Mouse (Mus musculus) MEL (cell line): ENCODE measurements around the gene Josd2. TPM values are rescaled to one million over a fixed set of nuclear protein-coding genes. Genes with fewer than 3 reads are reported as not detected.

Experiments
- DNase-seq: peaks from one replicate; pipeline ENCODE4 v3.0.0; 2011; ENCODE audit warnings: low read depth, low spot score
- H3K27ac ChIP-seq: 2 replicates; pipeline ENCODE4 v1.5.1; 2012; ENCODE audit warnings: low read depth, mild to moderate bottlenecking, control low read depth, low read length, moderate library complexity; ENCODE audit not compliant: control insufficient read depth
- H3K27me3 ChIP-seq, 2 experiments: fragments of 150-350 bp in 1 of 2; sonication (generic) in 1 of 2; 2 replicates each; pipeline ENCODE4 v1.6.1; 2012; ENCODE audit warnings: low read length in 2 of 2, mild to moderate bottlenecking in 2 of 2, improper control_type of control experiment in 1 of 2, moderate library complexity in 1 of 2; ENCODE audit not compliant: insufficient read depth in 2 of 2, control insufficient read depth in 1 of 2
- H3K36me3 ChIP-seq, 2 experiments: 2 replicates each; pipeline ENCODE4 v1.6.1; 2012 to 2014; ENCODE audit warnings: low read length in 2 of 2, improper control_type of control experiment in 1 of 2, inconsistent platforms in 1 of 2, mild to moderate bottlenecking in 1 of 2; ENCODE audit not compliant: insufficient read depth in 2 of 2, control insufficient read depth in 1 of 2
- H3K4me1 ChIP-seq, 2 experiments: fragments of 150-350 bp in 1 of 2; sonication (generic) in 1 of 2; 2 replicates each; pipeline ENCODE4 v1.6.1; 2012; ENCODE audit warnings: low read length in 2 of 2, improper control_type of control experiment in 1 of 2, mild to moderate bottlenecking in 1 of 2; ENCODE audit not compliant: insufficient read depth in 2 of 2, control insufficient read depth in 1 of 2
- H3K4me3 ChIP-seq, 2 experiments: fragments of 150-350 bp in 1 of 2; sonication (generic) in 1 of 2; 2 replicates each; pipeline ENCODE4 v1.5.1; 2012; ENCODE audit warnings: low read depth in 2 of 2, low read length in 2 of 2, mild to moderate bottlenecking in 2 of 2, moderate library complexity in 2 of 2, control low read depth in 1 of 2, improper control_type of control experiment in 1 of 2; ENCODE audit not compliant: control insufficient read depth in 1 of 2, insufficient read depth in 1 of 2
- H3K79me2 ChIP-seq: 2 replicates; pipeline ENCODE4 v1.6.1; 2012; ENCODE audit warnings: mild to moderate bottlenecking, low read length, moderate library complexity; ENCODE audit not compliant: control insufficient read depth, poor library complexity, insufficient read depth
- H3K9ac ChIP-seq: 2 replicates; pipeline ENCODE4 v1.6.1; 2012; ENCODE audit warnings: low read depth, mild to moderate bottlenecking, control low read depth, low read length, moderate library complexity; ENCODE audit not compliant: control insufficient read depth, poor library complexity, severe bottlenecking
- H3K9me3 ChIP-seq: fragments of 150-350 bp; sonication (generic); replicated peaks from 2 replicates; pipeline ENCODE4 v1.6.1; 2012; ENCODE audit warnings: mild to moderate bottlenecking, low read length, improper control_type of control experiment, moderate library complexity; ENCODE audit not compliant: insufficient read depth
- BHLHE40 ChIP-seq: IDR thresholded peaks from 2 replicates; pipeline ENCODE4 v1.6.1; 2012; ENCODE audit warnings: low read depth, mild to moderate bottlenecking, inconsistent platforms, low read length, improper control_type of control experiment, borderline replicate concordance
- CHD1 ChIP-seq: IDR thresholded peaks from 2 replicates; pipeline ENCODE4 v1.6.1; 2012; ENCODE audit warnings: low read depth, mild to moderate bottlenecking, inconsistent platforms, low read length, improper control_type of control experiment
- CTCF ChIP-seq, 3 experiments: IDR thresholded peaks in 2 of 3; conservative IDR thresholded peaks in 1 of 3; 2 replicates each; pipeline ENCODE4 v1.5.1; 2011 to 2012; ENCODE audit warnings: low read length in 3 of 3, low read depth in 2 of 3, mild to moderate bottlenecking in 2 of 3, improper control_type of control experiment in 1 of 3, inconsistent platforms in 1 of 3, mixed read lengths in 1 of 3, moderate library complexity in 1 of 3; ENCODE audit not compliant: control insufficient read depth in 1 of 3, insufficient read depth in 1 of 3, poor library complexity in 1 of 3, severe bottlenecking in 1 of 3
- E2F4 ChIP-seq: IDR thresholded peaks from 2 replicates; pipeline ENCODE4 v1.6.1; 2011; ENCODE audit warnings: low read depth, low read length, improper control_type of control experiment, borderline replicate concordance
- ETS1 ChIP-seq: IDR thresholded peaks from 2 replicates; pipeline ENCODE4 v1.6.1; 2012; ENCODE audit warnings: low read depth, mild to moderate bottlenecking, inconsistent platforms, low read length, improper control_type of control experiment, moderate library complexity
- GABPA ChIP-seq: IDR thresholded peaks from 2 replicates; pipeline ENCODE4 v1.6.1; 2012; ENCODE audit warnings: low read depth, mild to moderate bottlenecking, inconsistent platforms, low read length, improper control_type of control experiment, moderate library complexity
- HCFC1 ChIP-seq: IDR thresholded peaks from 2 replicates; pipeline ENCODE4 v1.6.1; 2012; ENCODE audit warnings: low read depth, mild to moderate bottlenecking, inconsistent platforms, low read length, improper control_type of control experiment, moderate library complexity
- KAT2A ChIP-seq: conservative IDR thresholded peaks from 2 replicates; pipeline ENCODE4 v1.6.1; 2012; ENCODE audit warnings: low read depth, low read length, improper control_type of control experiment, inconsistent platforms
- MAFK ChIP-seq: IDR thresholded peaks from 2 replicates; pipeline ENCODE4 v1.6.1; 2011; ENCODE audit warnings: low read depth, mild to moderate bottlenecking, low read length, improper control_type of control experiment, borderline replicate concordance
- MAX ChIP-seq: IDR thresholded peaks from 2 replicates; pipeline ENCODE4 v1.6.1; 2011; ENCODE audit warnings: low read length, improper control_type of control experiment
- MEF2A ChIP-seq: IDR thresholded peaks from 2 replicates; pipeline ENCODE4 v1.6.1; 2014; ENCODE audit warnings: low read depth, mild to moderate bottlenecking, inconsistent platforms, low read length, improper control_type of control experiment; ENCODE audit not compliant: poor library complexity, insufficient replicate concordance, severe bottlenecking; ENCODE audit errors: extremely low read depth
- MXI1 ChIP-seq: IDR thresholded peaks from 2 replicates; pipeline ENCODE4 v1.6.1; 2011; ENCODE audit warnings: mild to moderate bottlenecking, low read depth, low read length, improper control_type of control experiment
- MYC ChIP-seq: IDR thresholded peaks from 2 replicates; pipeline ENCODE4 v1.6.1; 2011; ENCODE audit warnings: low read depth, mild to moderate bottlenecking, low read length, improper control_type of control experiment, moderate library complexity
- POLR2AphosphoS2 ChIP-seq: IDR thresholded peaks from 2 replicates; pipeline ENCODE4 v1.6.1; 2011; ENCODE audit warnings: low read length, improper control_type of control experiment
- RAD21 ChIP-seq: IDR thresholded peaks from 2 replicates; pipeline ENCODE4 v1.6.1; 2011; ENCODE audit warnings: mild to moderate bottlenecking, low read depth, low read length, improper control_type of control experiment
- RCOR1 ChIP-seq: IDR thresholded peaks from 2 replicates; pipeline ENCODE4 v1.6.1; 2012; ENCODE audit warnings: low read depth, mild to moderate bottlenecking, inconsistent platforms, low read length, improper control_type of control experiment
- SMC3 ChIP-seq: IDR thresholded peaks from 2 replicates; pipeline ENCODE4 v1.6.1; 2011; ENCODE audit warnings: low read depth, low read length, improper control_type of control experiment
- TBP ChIP-seq: IDR thresholded peaks from 2 replicates; pipeline ENCODE4 v1.8.0; 2011; ENCODE audit warnings: low read depth, low read length, improper control_type of control experiment
- ZKSCAN1 ChIP-seq: IDR thresholded peaks from 2 replicates; pipeline ENCODE4 v1.6.1; 2012; ENCODE audit warnings: low read depth, mild to moderate bottlenecking, inconsistent platforms, low read length, improper control_type of control experiment, moderate library complexity
- ZNF384 ChIP-seq: IDR thresholded peaks from 2 replicates; pipeline ENCODE4 v1.6.1; 2012; ENCODE audit warnings: low read depth, mild to moderate bottlenecking, inconsistent platforms, low read length, improper control_type of control experiment
- polyA plus RNA-seq, 2 experiments: library from polyadenylated mRNA; stranded (reverse) in 1 of 2; unstranded in 1 of 2; fragments of >175 nt in 1 of 2; fragments of >200 nt in 1 of 2; gene quantifications; 2 replicates each; pipeline versions ENCODE4 v1.2.1 to v1.2.4; 2012; ENCODE audit warnings: low replicate concordance in 2 of 2, low read depth in 1 of 2; ENCODE audit not compliant: insufficient read length in 2 of 2, insufficient read depth in 1 of 2, missing spikeins in 1 of 2
- total RNA-seq: library from RNA; depleted of rRNA; stranded (reverse); fragments of 300-350 nt; gene quantifications from 2 replicates; pipeline ENCODE4 v1.2.3, GENCODE M21; 2012

Josd2 gene
- total and polyA plus RNA-seq, 3 experiments: 95.5 to 141 TPM; not detected in 1

- Histone ChIP-seq H3K79me2 (no peaks in the 10 kb centered on the region), H3K9me3 (no peaks in the 10 kb centered on the region), H3K4me1 (peaks cover 4 to 23% of the 10 kb centered on the region in 2 experiments), H3K27ac (no peak overlapping the region), H3K27me3 (no peaks in the 10 kb centered on the region), H3K9ac (no peak overlapping the region), H3K36me3 (peaks cover 0 to 6% of the 10 kb centered on the region in 2 experiments; a peak in 2 of 4 replicates)
- DNase-seq: no peak
- no peak for TF ChIP-seq TBP
- no peak for TF ChIP-seq RAD21
- TF ChIP-seq CHD1: no peak
- TF ChIP-seq, all 39 proteins: peak for 0
- H3K4me3 ChIP-seq: no peak overlapping the region
These were observed 17.9 kb downstream of the Josd2 start for GRCm38 (mm10) chr7:44485572-44486195.

GRCm38 (mm10) chr7:44486927-44487575 lies 19.3 kb downstream of the Josd2 start:
- Histone ChIP-seq H3K36me3 (peaks cover 0 to 6% of the 10 kb centered on the region in 2 experiments; a peak in 2 of 4 replicates), H3K4me3 (no peak overlapping the region), H3K27me3 (no peaks in the 10 kb centered on the region), H3K4me1 (peaks cover 4 to 13% of the 10 kb centered on the region in 2 experiments), H3K27ac (no peak overlapping the region), H3K9ac (no peak overlapping the region), H3K9me3 (no peaks in the 10 kb centered on the region), H3K79me2 (no peaks in the 10 kb centered on the region)
- TF ChIP-seq POLR2AphosphoS2 (0 out of 2 replicates have a peak, but pooled peaks have one; percentile 33), MAX (no peak), BHLHE40 (no peak), MEF2A (no peak), SMC3 (no peak)
- no peak for DNase-seq

GRCm38 (mm10) chr7:44487936-44488335 lies 20.2 kb downstream of the Josd2 start:
- DNase-seq: no peak
- no peaks in the 10 kb centered on the region for H3K79me2 ChIP-seq
- no peak overlapping the region for H3K27ac ChIP-seq
- H3K4me1 ChIP-seq: peaks cover 0 to 5% of the 10 kb centered on the region in 2 experiments; a peak in 2 of 4 replicates
- TF ChIP-seq E2F4 (no peak), MAFK (no peak), MYC (no peak), ZNF384 (no peak), CTCF (IDR thresholded peaks at IDR 0.05 in 2 of 3, conservative IDR thresholded peaks at IDR 0.05 in 1 of 3; ENCODE audit: control insufficient read depth in 1 of 3, insufficient read depth in 1 of 3, low read depth in 2 of 3, low read length in 3 of 3, poor library complexity in 1 of 3, severe bottlenecking in 1 of 3) (no peak), RAD21 (no peak), GABPA (no peak), MXI1 (no peak), KAT2A (no peak), ZKSCAN1 (no peak), RCOR1 (no peak), HCFC1 (no peak), ETS1 (no peak)
- TF ChIP-seq, all 39 proteins: peak for 0
- no peak overlapping the region for H3K4me3 ChIP-seq
- no peaks in the 10 kb centered on the region for H3K27me3 ChIP-seq
- no peaks in the 10 kb centered on the region for H3K9me3 ChIP-seq
- H3K9ac ChIP-seq: no peak overlapping the region
- no peaks in the 10 kb centered on the region; a peak in 2 of 4 replicates for H3K36me3 ChIP-seq
